Mouse (Mus musculus) forebrain, embryonic 14.5 days (tissue): ENCODE measurements around the gene Ushbp1. TPM values are rescaled to one million over a fixed set of nuclear protein-coding genes. Genes with fewer than 3 reads are reported as not detected.

Experiments
- polyA plus RNA-seq: library from polyadenylated mRNA; unstranded; fragments of >200 nt; fragmentation: Nextera tagmentation; extraction: Ambion mirVana; gene quantifications from 2 replicates; pipeline ENCODE4 v1.2.1, GENCODE M21; 2014

Ushbp1 gene
- polyA plus RNA-seq, 1 experiment from 2014 or later, result 2.8 TPM

Other genes starting within 250 kb of the Ushbp1 start
- gene Myo9b, start 123.1 kb downstream of the Ushbp1 start, polyA plus RNA-seq, result 11.8 and 13.0 TPM in 2 replicates
- 51.5 and 64.2 TPM in 2 replicates for gene Haus8, start 122.9 kb downstream of the Ushbp1 start, polyA plus RNA-seq
- gene Use1, start 29.0 kb downstream of the Ushbp1 start, polyA plus RNA-seq, result 116 and 121 TPM in 2 replicates
- 3.0 and 3.8 TPM in 2 replicates for gene Ocel1, start 24.5 kb downstream of the Ushbp1 start, polyA plus RNA-seq
- 16.6 and 17.3 TPM in 2 replicates for gene Nr2f6, start 13.8 kb downstream of the Ushbp1 start, polyA plus RNA-seq
- gene Babam1, start 1.1 kb upstream of the Ushbp1 start, polyA plus RNA-seq, result 91.7 and 97.0 TPM in 2 replicates
- gene Ankle1, start 10.2 kb upstream of the Ushbp1 start, polyA plus RNA-seq, result 4.3 and 7.2 TPM in 2 replicates
- gene Abhd8, start 67.9 kb upstream of the Ushbp1 start, polyA plus RNA-seq, result 75.7 and 93.7 TPM in 2 replicates
- gene Mrpl34, start 69.2 kb upstream of the Ushbp1 start, polyA plus RNA-seq, result 185 and 214 TPM in 2 replicates
- gene Dda1, start 73.4 kb upstream of the Ushbp1 start, polyA plus RNA-seq, result 207 and 225 TPM in 2 replicates
- gene Ano8, start 90.2 kb upstream of the Ushbp1 start, polyA plus RNA-seq, result 5.4 and 6.3 TPM in 2 replicates
- gene Gtpbp3, start 92.3 kb upstream of the Ushbp1 start, polyA plus RNA-seq, result 2.2 and 3.8 TPM in 2 replicates
- 5.8 and 6.8 TPM in 2 replicates for gene Plvap, start 116.0 kb upstream of the Ushbp1 start, polyA plus RNA-seq
- gene Ccdc194, start 129.9 kb upstream of the Ushbp1 start, polyA plus RNA-seq, result 0.11 and 0.13 TPM in 2 replicates
- 2.2 and 2.8 TPM in 2 replicates for gene Bst2, start 141.7 kb upstream of the Ushbp1 start, polyA plus RNA-seq
- gene Mvb12a, start 147.1 kb upstream of the Ushbp1 start, polyA plus RNA-seq, result 65.7 and 71.6 TPM in 2 replicates
- gene Tmem221, start 163.1 kb upstream of the Ushbp1 start, polyA plus RNA-seq, result not detected in 2 replicates
- gene Nxnl1, start 170.8 kb upstream of the Ushbp1 start, polyA plus RNA-seq, result not detected in 2 replicates
- gene Slc27a1, start 173.1 kb upstream of the Ushbp1 start, polyA plus RNA-seq, result 25.8 and 31.5 TPM in 2 replicates
- gene Pgls, start 196.4 kb upstream of the Ushbp1 start, polyA plus RNA-seq, result 233 and 279 TPM in 2 replicates
- 4.1 and 4.5 TPM in 2 replicates for gene Fam129c, start 201.8 kb upstream of the Ushbp1 start, polyA plus RNA-seq
- 45.3 and 47.2 TPM in 2 replicates for gene Colgalt1, start 215.2 kb upstream of the Ushbp1 start, polyA plus RNA-seq